Mouse (Mus musculus): ENCODE data around the gene 4930555G01Rik. TPM values are rescaled to one million over a fixed set of nuclear protein-coding genes. Genes with fewer than 3 reads are reported as not detected.
"Not testable (repeated sequence)": the region's sequence is repeated elsewhere in the genome, so short reads cannot be mapped to it uniquely, and the experiment has no call there.

The 4930555G01Rik gene
- total RNA-seq (2012; rRNA removed): not detected in 2 replicates

DNA sequence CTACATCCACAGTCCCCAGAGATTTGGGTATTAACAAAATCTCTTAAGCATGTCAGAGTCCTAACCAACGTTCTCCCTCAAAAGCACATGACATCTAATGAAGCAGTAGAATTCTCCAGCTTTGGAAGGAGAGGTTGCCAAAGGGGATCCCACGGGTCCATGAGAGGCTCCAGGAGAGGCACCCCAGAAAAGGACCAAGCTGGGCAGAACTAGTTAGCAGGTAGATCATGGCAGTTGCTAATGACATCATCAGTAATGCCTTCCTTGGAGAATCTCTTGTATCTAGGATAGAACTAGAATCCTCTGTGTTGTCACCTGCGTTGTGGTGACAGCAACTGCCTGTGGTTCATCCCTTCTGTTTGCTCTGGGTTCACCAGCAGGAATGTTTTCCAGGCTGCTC lies at the start of gene 4930555G01Rik:
Gene 4930555G01Rik (plus strand): TSS at position 301 of the 400 bp plus-strand sequence.
- H3K36me3 ChIP-seq (ENCODE audit: control insufficient read depth, insufficient read depth, low read length, poor library complexity, severe bottlenecking); H3K4me3 ChIP-seq (ENCODE audit: insufficient read depth in 1 of 2, low read depth in 1 of 2, low read length in 2 of 2, poor library complexity in 1 of 2, severe bottlenecking in 1 of 2); H3K9ac ChIP-seq (ENCODE audit: insufficient read depth, low read depth, low read length, poor library complexity, severe bottlenecking); H3K27ac ChIP-seq (ENCODE audit: insufficient read depth, low read depth, low read length, poor library complexity, severe bottlenecking); H3K4me1 ChIP-seq (ENCODE audit: control insufficient read depth in 2 of 2, insufficient read depth in 2 of 2, low read length in 2 of 2, poor library complexity in 1 of 2); H3K9me3 ChIP-seq (ENCODE audit: control insufficient read depth, insufficient read depth, low read depth, low read length); DNase-seq (ENCODE audit: low read depth, low spot score); in situ Hi-C loops (cut with MboI; ENCODE audit: low sequenced_read_pairs in 2 of 2, unreplicated experiment in 2 of 2): not testable (repeated sequence)

DNA sequence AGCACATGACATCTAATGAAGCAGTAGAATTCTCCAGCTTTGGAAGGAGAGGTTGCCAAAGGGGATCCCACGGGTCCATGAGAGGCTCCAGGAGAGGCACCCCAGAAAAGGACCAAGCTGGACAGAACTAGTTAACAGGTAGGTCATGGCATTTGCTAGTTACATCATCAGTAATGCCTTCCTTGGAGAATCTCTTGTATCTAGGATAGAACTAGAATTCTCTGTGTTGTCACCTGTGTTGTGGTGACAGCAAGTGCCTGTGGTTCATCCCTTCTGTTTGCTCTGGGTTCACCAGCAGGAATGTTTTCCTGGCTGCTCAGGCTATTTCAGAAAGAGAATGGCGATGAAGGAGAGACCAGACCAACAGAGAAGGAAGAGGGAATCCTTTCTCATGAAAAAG lies 34.8 kb upstream of the 4930555G01Rik start, which contains the start of gene Gm3298:
Gene Gm3298 (plus strand): TSS at position 301 of the 400 bp plus-strand sequence.
- H3K9me3 ChIP-seq (ENCODE audit: control insufficient read depth, insufficient read depth, low read depth, low read length); H3K27ac ChIP-seq (ENCODE audit: insufficient read depth, low read depth, low read length, poor library complexity, severe bottlenecking); H3K36me3 ChIP-seq (ENCODE audit: control insufficient read depth, insufficient read depth, low read length, poor library complexity, severe bottlenecking); H3K4me3 ChIP-seq (ENCODE audit: insufficient read depth in 1 of 2, low read depth in 1 of 2, low read length in 2 of 2, poor library complexity in 1 of 2, severe bottlenecking in 1 of 2); H3K9ac ChIP-seq (ENCODE audit: insufficient read depth, low read depth, low read length, poor library complexity, severe bottlenecking); in situ Hi-C loops (cut with MboI; ENCODE audit: low sequenced_read_pairs in 2 of 2, unreplicated experiment in 2 of 2); DNase-seq (ENCODE audit: low read depth, low spot score); H3K4me1 ChIP-seq (ENCODE audit: control insufficient read depth in 2 of 2, insufficient read depth in 2 of 2, low read length in 2 of 2, poor library complexity in 1 of 2): not testable (repeated sequence)

DNA sequence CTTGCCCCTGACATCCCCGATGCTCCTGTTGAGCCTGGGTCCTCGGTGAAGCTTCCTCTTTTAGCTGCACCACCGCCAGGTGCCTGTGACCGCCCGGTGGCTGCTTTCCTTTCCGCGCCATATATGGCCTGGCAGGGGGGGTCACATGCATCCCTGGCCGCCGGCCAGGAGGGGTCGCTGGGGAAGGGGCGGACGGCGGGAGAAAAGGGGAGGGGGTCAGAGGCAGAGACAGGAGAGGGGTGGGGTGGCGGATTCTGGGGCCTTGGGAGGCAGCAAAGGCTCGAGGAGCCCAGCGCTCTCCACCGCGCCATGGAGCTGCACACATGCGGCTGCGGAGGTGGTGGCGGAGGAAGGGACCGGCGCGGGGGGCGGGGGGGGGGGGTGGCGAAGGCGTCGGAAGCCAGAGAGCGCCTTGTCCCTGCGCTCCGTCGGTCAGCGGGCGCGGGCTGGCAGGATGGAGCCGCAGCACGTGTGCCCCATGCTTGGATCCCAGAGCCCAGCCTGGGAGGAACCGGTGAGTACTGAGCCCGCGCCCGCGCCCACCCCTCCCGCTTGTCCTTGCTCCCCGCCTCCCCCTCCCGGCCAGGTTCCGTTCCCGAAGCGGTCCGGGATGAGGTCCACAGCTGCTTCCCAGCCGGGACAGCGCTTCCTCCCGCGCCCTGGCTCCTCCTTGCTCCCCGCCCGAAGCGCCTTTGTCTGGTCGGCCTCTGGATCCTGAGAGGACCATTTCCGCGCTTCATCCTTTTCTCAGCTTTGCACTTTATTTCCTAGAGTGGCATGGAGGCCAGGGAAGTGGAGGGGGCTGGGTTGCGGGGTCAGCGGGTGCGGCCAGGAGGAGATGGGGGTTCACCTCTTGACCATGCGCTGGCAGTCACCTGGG lies 20.4 kb downstream of the 4930555G01Rik start, which contains the start of gene Gm8281:
Gene Gm8281 (plus strand): TSS at position 430 of the 880 bp plus-strand sequence.
- peak within 1 kb of the TSS in 1 of 2 experiments; percentile 31; a peak in 2 of 4 replicates for H3K4me3 ChIP-seq (ENCODE audit: insufficient read depth in 1 of 2, low read depth in 1 of 2, low read length in 2 of 2, poor library complexity in 1 of 2, severe bottlenecking in 1 of 2)
- DNase-seq (ENCODE audit: low read depth, low spot score); in situ Hi-C loops (cut with MboI; ENCODE audit: low sequenced_read_pairs in 2 of 2, unreplicated experiment in 2 of 2); H3K4me1 ChIP-seq (ENCODE audit: control insufficient read depth in 2 of 2, insufficient read depth in 2 of 2, low read length in 2 of 2, poor library complexity in 1 of 2); H3K36me3 ChIP-seq (ENCODE audit: control insufficient read depth, insufficient read depth, low read length, poor library complexity, severe bottlenecking); H3K9ac ChIP-seq (ENCODE audit: insufficient read depth, low read depth, low read length, poor library complexity, severe bottlenecking); H3K27ac ChIP-seq (ENCODE audit: insufficient read depth, low read depth, low read length, poor library complexity, severe bottlenecking); H3K9me3 ChIP-seq (ENCODE audit: control insufficient read depth, insufficient read depth, low read depth, low read length): not testable (repeated sequence)

Other genes with a start within 250 kb of the 4930555G01Rik start
- gene Gm3269, start 212.5 kb upstream of the 4930555G01Rik start, total RNA-seq (2012; rRNA removed): not detected in 2 replicates
- 0.79 TPM in 1 of 2 replicates, not detected in the other for gene Gm3264, start 195.1 kb upstream of the 4930555G01Rik start, total RNA-seq (2012; rRNA removed)
- gene Gm3278, start 158.2 kb upstream of the 4930555G01Rik start, total RNA-seq (2012; rRNA removed): not detected in 2 replicates
- not detected in 2 replicates for gene Gm8297, start 66.7 kb upstream of the 4930555G01Rik start, total RNA-seq (2012; rRNA removed)
- gene Gm3298, start 34.7 kb upstream of the 4930555G01Rik start, total RNA-seq (2012; rRNA removed): not detected in 2 replicates
- gene Gm8281, start 20.4 kb downstream of the 4930555G01Rik start, total RNA-seq (2012; rRNA removed): 0.16 and 0.31 TPM in 2 replicates
- 1.2 TPM in 1 of 2 replicates, not detected in the other for gene Gm8279, start 80.9 kb downstream of the 4930555G01Rik start, total RNA-seq (2012; rRNA removed)
- 2.6 and 3.0 TPM in 2 replicates for gene Gm3317, start 113.9 kb downstream of the 4930555G01Rik start, total RNA-seq (2012; rRNA removed)
- gene Gm8271, start 135.2 kb downstream of the 4930555G01Rik start, total RNA-seq (2012; rRNA removed): not detected in 2 replicates
- 0.22 TPM in 1 of 2 replicates, not detected in the other for gene Gm3526, start 210.0 kb downstream of the 4930555G01Rik start, total RNA-seq (2012; rRNA removed)